Mouse (Mus musculus) adrenal gland, postnatal 4 days (tissue): Measurements from ENCODE around the gene Nelfe. TPM values are rescaled to one million over a fixed set of nuclear protein-coding genes. Genes with fewer than 3 reads are reported as not detected.

Experiments
- DNase-seq, 2 experiments: peaks; one replicate each; pipeline ENCODE4 v3.0.0; 2021 to 2022; ENCODE audit warnings: low spot score in 2 of 2, mixed read lengths in 2 of 2
- total RNA-seq, 2 experiments: library from RNA; stranded (reverse); gene quantifications; 2 replicates each; pipeline ENCODE4 v1.2.3; 2021

Nelfe gene
- total RNA-seq, 2 experiments from 2014 or later: 58.2 to 60.6 TPM

DNA sequence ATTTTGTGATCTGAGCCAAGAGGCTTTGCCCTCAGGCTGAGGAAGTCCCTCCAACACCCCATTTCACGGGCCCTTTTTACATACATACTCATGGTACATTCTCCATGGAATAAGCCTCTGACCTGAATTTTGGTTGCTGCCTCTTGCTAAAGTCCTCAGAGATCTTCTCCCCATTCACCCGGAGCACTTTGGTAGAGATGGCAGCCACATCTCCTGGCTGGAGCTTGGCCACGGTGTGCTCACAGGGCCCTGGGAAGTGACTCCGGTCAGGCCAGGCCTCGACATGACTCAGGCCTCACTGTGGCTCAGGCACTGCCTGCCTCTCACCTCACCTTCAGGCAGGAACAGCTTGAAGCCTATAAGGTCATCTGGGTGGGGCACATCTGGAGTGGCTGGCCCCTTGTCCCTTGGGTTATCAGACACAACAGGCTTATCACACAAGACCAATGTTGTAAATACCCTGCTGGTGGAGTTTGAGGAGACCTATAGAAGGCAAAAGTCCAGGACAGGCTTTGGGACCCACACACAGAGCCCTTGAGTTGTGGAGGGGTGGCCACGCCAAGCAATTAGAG, 9.4 kb upstream of the Nelfe start:
- no peak for DNase-seq

DNA sequence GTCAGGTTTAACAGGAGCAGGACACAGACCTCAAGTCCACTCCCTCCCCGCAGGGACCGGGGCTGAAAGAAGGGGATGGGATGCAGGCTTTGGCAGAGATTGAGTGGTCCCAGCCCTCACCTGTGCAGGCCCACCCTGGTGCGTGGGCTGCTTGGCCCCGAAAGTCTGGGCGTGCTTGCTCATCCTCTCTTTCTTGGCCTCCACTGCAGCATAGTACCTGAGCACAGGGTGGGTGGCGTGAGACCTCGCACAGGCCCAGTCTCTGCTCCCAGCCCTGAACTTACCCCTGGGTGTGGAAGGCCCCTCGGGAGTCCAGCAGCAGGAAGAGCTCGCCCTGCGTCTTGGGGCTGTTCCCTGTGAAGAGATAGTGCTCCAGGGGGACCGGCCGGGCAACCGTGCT, 5.3 kb upstream of the Nelfe start:
- DNase-seq: no peak

DNA sequence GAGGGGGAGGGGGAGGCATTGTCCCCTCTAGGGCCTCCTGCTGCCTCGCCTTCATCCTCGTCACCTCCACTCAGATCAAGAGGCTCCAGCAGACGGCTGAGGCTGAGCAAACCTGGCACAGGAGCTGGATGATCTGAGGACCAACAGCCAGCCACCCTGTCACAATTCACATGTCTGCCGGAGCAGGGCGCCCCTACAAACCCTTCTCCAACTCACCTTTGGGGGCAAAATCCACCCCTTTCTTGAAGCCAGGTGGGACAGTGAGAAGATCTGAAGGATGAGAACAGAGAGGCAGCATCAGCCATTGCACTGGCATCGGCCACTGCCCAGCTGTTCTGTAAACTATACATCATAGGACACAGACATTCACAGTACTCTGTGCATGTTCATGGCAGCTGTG, 3.0 kb upstream of the Nelfe start:
- no peak for DNase-seq

DNA sequence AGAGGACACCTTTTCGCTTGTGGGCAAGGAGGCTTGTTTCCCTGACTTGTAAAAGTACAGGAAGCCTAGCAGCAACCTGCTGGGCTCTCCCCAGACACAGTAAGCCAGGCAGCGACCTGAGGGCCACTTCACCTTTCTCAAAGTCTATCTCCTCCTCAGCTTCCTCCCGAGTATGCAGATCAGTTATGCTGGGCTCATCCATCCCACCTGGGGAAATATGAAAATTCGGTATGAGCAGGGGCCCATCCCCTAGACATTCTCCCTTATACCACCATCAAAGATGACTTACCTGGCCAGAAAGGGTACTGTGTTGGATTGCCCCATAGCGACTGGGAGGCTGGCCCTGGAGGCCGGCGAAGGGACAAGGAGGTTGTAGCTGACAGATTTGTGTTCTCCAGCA, 2.6 kb upstream of the Nelfe start:
- DNase-seq: no peak

DNA sequence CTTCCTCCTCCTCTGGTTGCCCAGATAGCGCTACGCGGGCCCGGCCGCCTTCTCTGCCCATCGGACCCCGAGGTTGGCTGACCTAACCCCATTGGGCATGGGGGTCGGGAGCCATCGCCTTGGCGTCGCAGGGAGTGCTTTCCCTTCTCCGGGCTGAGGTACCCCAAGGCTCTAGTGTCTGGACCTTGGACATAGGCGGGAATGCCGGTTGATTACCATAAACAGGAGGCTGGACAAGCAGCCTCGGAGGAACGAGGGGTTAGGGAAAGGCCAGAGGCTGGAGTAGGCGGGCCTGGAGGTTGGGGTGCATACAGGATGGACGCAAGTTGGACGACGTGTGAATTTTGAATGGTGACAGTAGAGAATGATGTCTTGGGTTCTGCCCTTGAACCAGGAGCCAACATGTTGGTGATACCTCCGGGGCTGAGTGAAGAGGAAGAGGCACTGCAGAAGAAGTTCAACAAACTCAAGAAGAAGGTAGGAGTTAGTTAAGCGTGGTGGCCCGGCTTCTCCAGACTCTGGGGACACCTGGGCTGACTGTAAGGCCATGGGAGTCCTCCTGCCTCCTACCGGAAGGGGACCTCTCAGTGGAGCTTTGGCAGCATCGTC, 430 bp downstream of the Nelfe start:
- DNase-seq: no peak

DNA sequence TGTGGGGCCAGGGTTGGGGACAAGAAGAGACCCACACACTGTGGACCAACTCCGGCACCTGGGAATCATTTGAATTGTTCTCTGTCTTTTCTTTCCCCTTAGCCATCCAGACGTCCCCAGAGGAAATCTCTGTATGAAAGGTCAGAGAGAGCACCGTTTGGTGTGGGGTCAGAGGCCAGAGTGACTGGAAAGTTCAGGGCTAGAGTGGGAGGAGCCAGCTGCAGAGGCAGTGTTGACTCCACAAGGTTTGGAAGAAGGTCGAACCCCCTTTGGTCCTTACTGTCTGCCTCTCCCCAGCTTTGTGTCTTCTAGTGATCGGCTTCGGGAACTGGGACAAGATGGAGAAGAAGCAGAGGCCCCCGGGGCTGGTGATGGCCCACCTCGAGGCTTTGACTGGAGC, 3.3 kb downstream of the Nelfe start:
- DNase-seq: no peak

DNA sequence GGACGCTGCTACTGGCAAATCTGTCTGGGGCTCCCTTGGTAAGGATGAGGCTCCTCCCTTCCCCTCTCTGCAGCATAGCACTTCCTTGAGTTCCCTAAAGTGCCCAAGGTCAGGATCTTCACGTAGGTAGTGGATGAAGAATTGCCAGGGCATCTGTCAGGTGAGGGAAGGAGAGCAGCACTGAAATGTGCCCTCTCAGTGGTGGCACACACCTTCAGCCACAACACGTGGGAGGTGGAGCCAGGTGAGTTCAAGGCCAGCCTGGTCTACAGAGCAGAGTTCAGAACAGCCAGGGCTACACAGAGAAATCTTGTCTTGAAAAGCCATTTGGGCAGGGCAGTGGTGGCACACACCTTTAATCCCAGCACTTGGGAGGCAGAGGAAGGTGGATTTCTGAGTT, 4.6 kb downstream of the Nelfe start:
- DNase-seq: no peak

DNA sequence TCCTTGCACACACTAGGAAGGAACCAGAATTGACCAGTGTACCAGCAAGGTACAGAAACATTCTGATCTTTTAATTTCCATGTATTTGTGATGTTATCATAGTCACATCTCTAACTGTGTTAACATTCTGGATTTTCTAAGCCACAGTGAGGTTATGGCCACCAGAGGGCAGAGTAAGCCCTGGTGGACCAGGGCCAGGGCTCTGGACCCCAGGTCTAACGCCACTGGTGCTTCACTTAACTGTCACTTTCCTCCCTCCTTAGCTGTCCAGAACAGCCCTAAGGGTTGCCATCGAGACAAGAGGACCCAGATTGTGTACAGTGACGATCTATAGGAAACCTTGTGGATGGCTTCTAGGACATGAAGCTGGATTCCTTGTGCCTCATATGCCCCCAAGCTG, 5.6 kb downstream of the Nelfe start:
- DNase-seq: no peak

DNA sequence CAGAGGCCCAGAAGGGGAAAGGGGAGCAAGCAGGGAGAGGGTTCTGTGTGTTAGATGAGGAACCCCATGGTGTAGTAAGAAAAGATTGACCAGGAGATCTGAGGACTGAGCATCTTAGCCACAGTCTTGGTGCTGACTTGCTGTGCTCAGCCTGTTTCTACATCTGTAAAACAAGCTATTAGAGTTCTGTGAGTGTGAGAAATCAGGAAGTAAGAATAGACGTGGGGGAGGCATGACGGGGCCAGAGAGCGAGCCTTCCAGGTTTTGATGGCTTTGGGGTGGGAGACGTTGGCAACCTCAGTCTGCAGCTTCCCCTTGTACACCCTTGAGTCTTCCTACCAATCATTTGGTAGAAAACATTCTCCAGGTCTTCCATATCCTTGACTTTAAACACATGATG, 8.5 kb downstream of the Nelfe start:
- DNase-seq: no peak

DNA sequence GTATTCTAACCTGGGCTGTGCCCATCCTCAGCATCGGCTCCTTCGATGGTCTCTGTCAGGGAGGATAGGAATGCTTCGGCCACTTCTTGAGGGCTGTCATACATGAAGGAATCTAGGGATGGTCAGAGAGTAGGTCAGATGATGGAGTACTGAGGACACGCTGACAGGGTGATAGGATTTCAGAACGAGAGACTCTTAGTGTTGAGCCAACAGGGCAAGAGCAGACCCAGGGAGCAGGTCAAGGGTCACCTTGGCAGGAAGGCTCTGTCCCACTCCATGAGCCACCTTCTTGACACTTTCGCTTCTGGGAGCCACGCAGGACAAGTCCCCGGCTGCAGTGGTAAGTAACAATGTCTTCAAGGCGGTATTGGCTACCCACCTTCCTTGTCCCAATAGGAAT, 10.3 kb downstream of the Nelfe start:
- no peak for DNase-seq

DNA sequence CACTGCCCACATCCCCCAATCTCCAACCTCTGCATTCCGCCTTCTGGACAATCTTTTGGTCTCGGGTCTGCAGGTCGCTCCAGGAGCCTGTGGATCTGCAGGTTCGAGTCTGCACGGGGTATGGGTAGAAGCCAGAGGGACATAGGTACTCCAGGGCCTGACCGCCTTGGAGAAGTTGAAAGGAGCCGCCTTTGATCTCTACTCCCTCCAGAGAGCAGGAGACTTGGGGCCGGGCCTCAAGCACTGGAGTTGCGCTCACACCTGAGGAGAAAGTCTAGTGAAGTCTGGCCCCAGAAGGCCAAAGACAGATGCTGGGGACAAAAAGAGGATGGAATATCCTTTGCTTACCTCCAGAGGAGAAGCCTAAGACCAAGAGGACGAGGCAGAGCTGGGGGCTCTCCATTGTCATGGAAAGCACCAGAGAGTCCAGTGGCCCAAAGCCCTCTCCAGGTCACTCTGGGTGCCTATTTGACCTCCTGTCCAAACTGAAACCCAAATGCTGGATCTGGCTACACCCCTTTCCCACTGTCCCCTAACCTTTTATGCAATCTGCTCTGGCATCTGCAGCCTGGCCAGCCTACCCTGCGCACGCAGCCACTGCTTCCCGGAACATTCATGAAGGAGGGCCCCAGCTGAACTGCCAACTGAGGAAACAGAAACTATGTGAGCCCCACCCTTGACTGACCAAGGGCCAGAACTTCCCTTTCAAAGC, 11.7 kb downstream of the Nelfe start:
- DNase-seq: no peak

DNA sequence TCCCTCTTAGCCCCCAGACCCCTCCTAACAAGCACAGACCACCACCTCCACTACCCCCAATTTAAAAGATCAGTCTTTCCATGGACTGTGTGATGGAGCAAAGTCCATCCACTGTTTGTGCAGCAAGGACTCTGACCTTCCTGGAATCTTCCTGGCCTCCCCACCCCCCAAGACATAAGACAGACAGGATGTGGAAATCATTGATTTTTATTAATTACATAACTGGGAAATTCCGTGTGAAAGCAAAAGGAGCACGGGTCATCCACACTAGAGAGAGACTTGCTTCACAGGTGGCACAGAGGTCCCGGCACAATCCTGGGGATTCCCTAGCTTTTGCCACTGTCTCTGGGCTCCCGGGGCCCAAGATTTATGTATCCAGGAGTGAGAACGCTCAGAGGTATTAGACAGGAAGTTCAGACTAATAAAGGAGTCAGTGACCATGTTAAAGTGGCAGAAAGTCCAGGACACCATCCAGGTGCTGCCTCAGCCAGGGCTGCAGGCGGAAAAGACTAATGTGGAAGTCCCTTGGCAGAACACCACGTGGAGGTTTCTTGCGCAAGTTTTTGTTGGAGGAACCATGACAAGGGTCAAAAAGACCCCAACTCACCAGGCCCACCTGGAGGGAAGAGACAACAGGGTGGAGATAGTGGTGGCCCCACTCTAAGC, 12.4 kb downstream of the Nelfe start, which contains the start of gene Cfb:
Cfb (minus strand) TSS at position 103 of the 666 bp plus-strand sequence.
- DNase-seq: no peak

DNA sequence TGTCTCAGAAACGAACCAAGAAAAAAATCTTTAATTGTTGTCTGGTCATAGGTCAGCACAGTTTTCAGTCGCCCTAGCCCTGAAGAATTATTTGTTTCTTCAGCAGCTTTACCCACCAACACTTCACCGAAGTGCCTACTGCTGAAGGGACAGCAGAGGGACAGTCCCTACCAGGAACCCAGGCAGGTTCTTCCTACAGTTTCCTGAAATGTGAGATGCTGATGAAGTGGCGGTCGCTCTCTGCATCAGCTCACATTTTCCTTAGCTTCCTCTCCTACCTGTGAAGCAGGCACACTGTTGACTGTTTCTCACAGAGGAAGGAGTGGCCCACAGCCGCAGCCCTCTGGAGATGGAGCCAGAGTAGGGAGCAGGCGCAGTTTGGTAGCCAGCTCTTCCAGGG, 15.8 kb downstream of the Nelfe start:
- DNase-seq: no peak

DNA sequence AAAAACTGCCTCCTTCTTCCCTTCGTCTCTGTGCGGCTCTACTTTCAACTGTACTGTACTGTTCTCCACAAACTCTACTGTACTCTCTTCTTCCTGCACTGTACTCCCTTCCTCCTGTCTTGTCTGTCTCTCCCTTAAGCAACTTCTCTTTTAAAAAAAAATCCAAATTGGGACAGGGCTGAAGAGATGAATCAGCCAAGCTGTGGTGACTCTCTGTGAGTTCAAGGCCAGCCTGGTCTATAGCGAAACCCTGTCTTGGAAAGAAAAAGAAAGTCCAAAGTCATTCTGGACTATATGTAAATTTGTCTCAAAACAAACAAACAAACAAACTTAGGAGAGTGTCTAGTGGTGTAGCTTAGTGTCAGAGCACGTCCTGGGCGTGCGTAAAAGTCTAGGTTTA, 24.1 kb downstream of the Nelfe start:
- no peak for DNase-seq

DNA sequence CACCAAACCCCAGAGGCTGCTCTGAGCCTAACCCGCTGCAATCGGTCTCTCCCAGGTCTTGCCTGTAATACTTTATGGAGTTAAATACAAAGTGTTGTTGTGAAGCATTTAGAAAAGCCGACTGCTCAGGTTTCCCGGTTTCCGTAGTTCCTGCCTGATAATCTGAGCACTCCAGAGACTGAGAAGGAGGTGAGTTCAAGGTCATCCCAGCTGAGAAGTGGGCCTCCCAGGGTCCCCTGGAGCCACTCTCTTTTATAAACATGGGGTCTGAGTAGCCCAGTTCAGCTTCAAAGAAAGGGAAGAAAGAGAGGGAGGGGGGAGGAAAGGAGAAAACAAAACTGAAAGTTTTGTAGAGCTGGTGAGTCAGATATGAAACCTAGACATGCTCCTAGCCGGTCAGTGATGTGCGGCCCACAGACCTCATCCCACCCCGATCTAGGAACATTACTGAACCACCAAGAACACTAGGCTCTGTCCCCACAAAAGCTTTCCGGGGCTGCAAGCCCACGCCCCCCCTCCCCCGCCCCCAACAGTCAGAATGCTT, 29.2 kb downstream of the Nelfe start, which contains the start of gene Zbtb12:
Zbtb12 (plus strand) TSS at position 148 of the 544 bp plus-strand sequence.
- DNase-seq: no peak

DNA sequence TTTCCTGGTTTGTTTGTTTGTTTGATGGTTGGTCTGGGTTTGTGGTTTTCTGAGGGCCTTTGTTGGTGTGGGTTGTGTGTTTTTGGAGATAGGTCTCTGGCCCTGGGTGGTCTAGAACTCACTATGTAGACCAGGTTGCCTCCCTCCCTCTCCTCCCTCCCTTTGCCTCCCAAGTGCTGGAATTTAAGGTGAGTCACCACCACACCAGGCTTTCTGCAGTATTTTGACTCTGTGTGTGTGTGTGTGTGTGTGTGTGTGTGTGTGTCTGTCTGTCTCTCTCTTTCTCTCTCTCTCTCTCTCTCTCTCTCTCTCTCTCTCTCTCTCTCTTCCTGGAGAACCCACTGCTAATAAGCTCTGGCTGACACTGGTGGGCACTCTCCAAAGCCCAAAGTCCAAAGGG, 31.0 kb downstream of the Nelfe start:
- DNase-seq: no peak

DNA sequence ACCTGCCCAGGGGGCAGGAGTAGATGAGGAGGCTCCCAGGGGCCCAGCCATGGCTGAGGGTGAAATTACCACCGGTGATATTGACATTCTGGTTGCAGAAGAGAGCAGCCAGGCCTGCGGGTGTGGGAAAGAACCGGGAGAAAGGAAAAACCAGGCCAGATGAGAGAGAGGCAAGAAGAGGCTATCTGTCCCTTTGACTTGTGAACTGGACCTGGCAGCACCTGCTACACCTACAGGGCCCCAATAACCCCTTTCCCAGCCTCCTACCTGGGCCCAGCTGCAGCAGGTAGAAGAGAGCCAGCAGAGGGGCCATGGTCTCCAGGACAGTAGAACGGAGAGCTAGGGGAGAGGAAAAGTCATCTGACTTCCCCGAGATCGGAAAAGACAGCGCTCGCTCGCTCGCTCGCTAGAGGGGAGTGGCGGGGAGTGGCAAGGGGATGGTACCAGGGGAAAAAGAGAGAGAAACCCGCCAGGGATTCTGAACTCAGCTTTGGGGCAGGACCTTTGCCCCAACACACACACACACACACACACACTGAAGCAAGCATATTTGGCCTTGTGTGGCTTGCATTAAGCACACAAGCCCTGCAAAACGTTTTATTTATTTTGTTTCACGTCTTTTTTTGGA, 31.6 kb downstream of the Nelfe start, which contains the start of gene Gm20547:
Gm20547 (minus strand) TSS at position 360 of the 628 bp plus-strand sequence.
- no peak for DNase-seq

DNA sequence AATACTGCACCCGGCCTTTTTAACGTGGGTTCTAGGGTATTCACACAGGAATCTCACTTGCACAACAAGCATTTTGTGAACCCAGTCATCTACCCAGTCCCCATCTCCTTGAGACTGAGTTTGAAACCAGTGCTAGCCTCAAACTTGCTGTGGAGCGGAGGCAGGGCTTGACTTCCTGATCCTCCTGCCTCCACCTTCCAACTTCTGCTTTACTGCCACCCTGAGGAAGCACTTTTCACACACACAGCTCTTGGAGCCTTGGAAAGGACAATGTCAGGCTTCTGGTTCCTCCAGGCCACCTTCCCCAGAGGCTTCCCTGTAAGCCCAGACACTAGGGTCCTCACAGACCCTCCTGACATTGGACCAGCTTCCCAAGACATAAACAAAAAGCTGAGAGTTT, 33.1 kb downstream of the Nelfe start:
- no peak for DNase-seq

DNA sequence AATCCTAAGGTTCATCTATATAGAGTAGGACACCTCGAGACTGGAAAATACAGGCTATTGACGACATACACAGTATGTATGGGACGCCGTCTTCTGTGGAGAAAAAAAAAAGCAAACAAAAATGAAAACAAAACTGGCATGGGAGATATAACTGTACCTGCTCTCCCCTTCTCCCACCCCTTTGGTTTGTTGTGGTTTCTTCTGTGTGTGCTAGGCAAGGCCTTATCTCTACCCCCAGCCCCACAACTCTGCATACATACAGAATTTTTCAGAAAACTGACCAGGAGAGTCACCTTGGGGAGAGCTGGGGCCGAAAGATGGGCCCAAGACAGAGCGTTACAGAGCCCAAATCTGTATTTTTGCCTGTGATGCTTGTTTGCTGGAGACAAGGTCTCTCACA, 34.5 kb downstream of the Nelfe start:
- DNase-seq: no peak

DNA sequence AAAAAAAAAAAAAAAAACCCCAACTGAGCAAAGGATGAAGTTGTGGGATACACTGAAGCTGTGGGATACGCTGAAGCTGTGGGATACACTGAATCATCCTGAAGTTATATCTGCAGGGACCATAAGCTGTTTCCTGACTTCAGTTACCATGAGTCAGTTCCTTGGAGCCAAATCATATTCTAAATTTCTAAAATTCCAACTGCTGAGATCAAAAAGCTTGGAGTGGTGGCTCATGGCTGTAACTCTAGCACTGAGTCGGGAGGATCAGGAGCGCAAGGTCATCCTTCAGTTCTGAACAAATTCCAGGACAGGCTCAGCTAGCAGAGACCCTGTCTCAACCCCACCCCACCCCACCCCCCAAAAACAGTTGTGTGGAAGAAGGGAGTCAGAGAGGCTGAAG, 35.4 kb downstream of the Nelfe start:
- DNase-seq: no peak

DNA sequence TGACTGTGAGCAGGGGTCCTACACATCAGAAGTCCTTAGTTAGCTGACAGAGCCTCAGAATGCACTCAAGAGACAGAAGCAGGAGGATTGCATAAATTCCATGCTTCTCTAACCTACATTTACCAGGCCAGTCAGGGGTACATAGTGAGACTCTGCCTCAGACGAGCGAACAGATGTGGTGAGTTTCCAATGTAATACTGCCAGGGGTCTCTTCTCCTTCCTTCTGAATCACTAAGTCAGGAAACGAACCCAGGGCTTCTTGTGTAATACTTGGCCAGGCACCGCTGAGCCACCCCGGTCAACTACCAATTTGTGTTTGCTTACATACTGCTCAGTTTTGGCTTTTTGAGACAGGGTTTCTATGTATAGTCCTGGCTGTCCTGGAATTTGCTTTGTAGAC, 37.8 kb downstream of the Nelfe start:
- no peak for DNase-seq
